Mouse (Mus musculus) G1E (cell line): Measurements from ENCODE around the gene Armh3.

Experiments
- CTCF ChIP-seq: IDR thresholded peaks from 2 replicates; pipeline ENCODE4 v1.5.1; 2012; ENCODE audit warnings: low read depth, low read length, inconsistent platforms, mixed read lengths
- GATA1 ChIP-seq: IDR thresholded peaks from 2 replicates; pipeline ENCODE4 v1.6.1; 2012; ENCODE audit warnings: borderline replicate concordance, low read length, inconsistent platforms, mixed read lengths
- GATA2 ChIP-seq: IDR thresholded peaks from 2 replicates; pipeline ENCODE4 v1.6.1; 2012; ENCODE audit warnings: low read depth, low read length, inconsistent platforms, borderline replicate concordance
- POLR2AphosphoS5 ChIP-seq: IDR thresholded peaks from 2 replicates; pipeline ENCODE4 v1.6.1; 2012; ENCODE audit warnings: low read depth, low read length, inconsistent platforms; ENCODE audit not compliant: insufficient replicate concordance
- TAL1 ChIP-seq: conservative IDR thresholded peaks from 2 replicates; pipeline ENCODE4 v1.6.1; 2012; ENCODE audit warnings: low read depth, low read length, inconsistent platforms, mixed read lengths

DNA sequence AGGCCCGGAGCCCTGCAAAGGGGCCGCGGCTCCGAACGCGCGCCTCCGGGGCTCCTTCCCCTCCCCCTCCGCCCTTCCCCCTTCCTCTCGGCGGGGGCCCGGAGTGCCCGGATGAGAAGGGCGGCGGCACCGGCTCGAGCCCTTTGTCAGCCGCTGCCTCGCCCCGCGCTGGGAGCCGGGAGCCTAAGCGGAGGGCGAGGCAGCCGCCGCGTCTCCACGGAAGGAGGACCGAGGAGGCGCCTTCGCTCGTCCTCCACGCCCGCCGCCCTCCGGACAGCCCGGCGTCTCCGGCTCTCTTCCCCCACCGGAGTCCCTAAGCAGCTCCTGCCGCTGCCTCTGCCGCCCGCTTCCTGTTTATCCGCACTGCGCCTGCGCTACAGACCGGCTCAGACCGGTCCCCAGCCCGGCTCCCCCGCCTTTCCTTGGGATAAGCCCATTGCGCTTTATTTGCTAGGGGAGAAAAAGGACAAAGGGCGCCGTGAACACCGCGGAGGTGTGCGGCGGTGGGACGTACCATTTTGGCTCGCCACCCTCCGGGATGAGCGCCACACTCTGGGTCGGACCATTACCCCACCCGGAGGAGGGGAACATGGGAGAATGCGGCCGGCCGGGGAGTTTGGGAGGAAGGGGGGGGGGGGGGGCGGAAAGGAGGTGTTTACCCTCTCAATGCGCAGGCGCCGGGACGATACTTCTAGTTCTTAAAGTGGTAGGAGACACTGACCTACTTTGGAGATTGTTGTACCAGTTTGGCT is 214.9 kb downstream of the Armh3 start, which contains the start of gene Mgea5:
- no peak for TF ChIP-seq TAL1
- TF ChIP-seq CTCF, result no peak
- TF ChIP-seq GATA1, result no peak
- no peak; the same call in 1 of the 2 replicates for TF ChIP-seq POLR2AphosphoS5
- TF ChIP-seq GATA2, result no peak
